Mouse (Mus musculus): ENCODE results near the gene Rtp2. TPM values are rescaled to one million over a fixed set of nuclear protein-coding genes. Genes with fewer than 3 reads are reported as not detected.

The Rtp2 gene
- polyA plus RNA-seq, 1 experiment from 2014 or later = not detected

Other genes with a start within 250 kb of the Rtp2 start
- gene Sst, start 41.4 kb downstream of the Rtp2 start, polyA plus RNA-seq (2015; fragmentation: Nextera tagmentation; extraction: Ambion mirVana) = 20.7 and 25.9 TPM in 2 replicates
- gene Gm37419, start 56.1 kb upstream of the Rtp2 start, polyA plus RNA-seq (2015; fragmentation: Nextera tagmentation; extraction: Ambion mirVana) = not detected in 2 replicates
- gene Bcl6, start 56.5 kb upstream of the Rtp2 start, polyA plus RNA-seq (2015; fragmentation: Nextera tagmentation; extraction: Ambion mirVana) = 1.2 TPM in 2 replicates

Data from intestine, embryonic 16.5 days (tissue).